Mouse (Mus musculus) layer of hippocampus, postnatal 25 days (tissue): ENCODE results near the gene Rtn4r. TPM values are rescaled to one million over a fixed set of nuclear protein-coding genes. Genes with fewer than 3 reads are reported as not detected.
"Not testable (repeated sequence)": the region's sequence is repeated elsewhere in the genome, so short reads cannot be mapped to it uniquely, and the experiment has no call there.

Experiments
- DNase-seq, 2 experiments: peaks; one replicate each; pipeline ENCODE4 v3.0.0; 2022; ENCODE audit warnings: mixed read lengths in 2 of 2, low spot score in 1 of 2; ENCODE audit errors: extremely low spot score in 1 of 2
- microRNA-seq, 2 experiments: library from miRNA; unstranded; fragments of <30 nt; microRNA quantifications; one replicate each; pipeline ENCODE4 v1.2.0; 2021
- total RNA-seq, 2 experiments: library from RNA; stranded (reverse); gene quantifications; 2 replicates each; pipeline ENCODE4 v1.2.3; 2021

The Rtn4r gene
- total RNA-seq, 2 experiments from 2014 or later = 102 to 111 TPM

GRCm38 (mm10) chr16:18185715-18186449 lies 58.4 kb downstream of the Rtn4r start:
- no peak for DNase-seq

GRCm38 (mm10) chr16:18186798-18187197 lies 59.4 kb downstream of the Rtn4r start:
- DNase-seq = no peak

- no peak for DNase-seq
Observed at GRCm38 (mm10) chr16:18187221-18187620, 59.8 kb downstream of the Rtn4r start.

- no peak for DNase-seq
Observed at GRCm38 (mm10) chr16:18191006-18191405, 63.6 kb downstream of the Rtn4r start.

- DNase-seq = peak in 1 of 2 experiments; percentile 17
Observed at GRCm38 (mm10) chr16:18194208-18194985, 67.0 kb downstream of the Rtn4r start.

GRCm38 (mm10) chr16:18195068-18195467 lies 67.6 kb downstream of the Rtn4r start:
- peak in 1 of 2 experiments; percentile 20 for DNase-seq

GRCm38 (mm10) chr16:18195561-18195960 lies 68.1 kb downstream of the Rtn4r start:
- DNase-seq = not testable (repeated sequence)

GRCm38 (mm10) chr16:18197881-18198280 lies 70.4 kb downstream of the Rtn4r start:
- DNase-seq = no peak

GRCm38 (mm10) chr16:18198365-18199098 lies 71.1 kb downstream of the Rtn4r start:
- no peak for DNase-seq

GRCm38 (mm10) chr16:18200062-18200461 lies 72.6 kb downstream of the Rtn4r start:
- no peak for DNase-seq

- DNase-seq = no peak
Observed at GRCm38 (mm10) chr16:18201620-18202019, 74.2 kb downstream of the Rtn4r start.

Small RNA genes lying within 50 kb of the gene (microRNA-seq; reads per million reads assigned to microRNA genes)
- gene Mir6366 = 0 to 0.60 reads per million in 2 experiments

Other genes with a start within 250 kb of the Rtn4r start
- 1 to 10 TPM; 2.4 to 2.7 TPM for gene Gm20518, start 236.0 kb upstream of the Rtn4r start, total RNA-seq
- under 1 TPM in 1 of 2 experiments, not detected in 1; 0.15 TPM for gene Tssk1, start 233.4 kb upstream of the Rtn4r start, total RNA-seq
- gene Dgcr2, start 229.1 kb upstream of the Rtn4r start, total RNA-seq = 100 to 1,000 TPM; 103 to 114 TPM
- gene Tssk2, start 229.0 kb upstream of the Rtn4r start, total RNA-seq = not detected
- gene Ess2, start 216.3 kb upstream of the Rtn4r start, total RNA-seq = 10 to 100 TPM; 26.3 to 32.1 TPM
- gene Gsc2, start 212.6 kb upstream of the Rtn4r start, total RNA-seq = not detected
- 10 to 100 TPM; 52.6 to 53.5 TPM for gene Slc25a1, start 199.4 kb upstream of the Rtn4r start, total RNA-seq
- gene Vpreb2, start 147.2 kb upstream of the Rtn4r start, total RNA-seq = not detected
- gene Dgcr6, start 74.8 kb upstream of the Rtn4r start, total RNA-seq = 10 to 100 TPM; 76.0 to 85.6 TPM
- 10 to 100 TPM; 37.2 to 38.6 TPM for gene Prodh, start 37.4 kb upstream of the Rtn4r start, total RNA-seq
- gene Ccdc188, start 90.2 kb downstream of the Rtn4r start, total RNA-seq = not detected
- 10 to 100 TPM; 77.0 to 95.9 TPM for gene Zdhhc8, start 107.5 kb downstream of the Rtn4r start, total RNA-seq
- gene Trmt2a, start 121.0 kb downstream of the Rtn4r start, total RNA-seq = 10 to 100 TPM; 46.4 to 57.9 TPM
- gene Ranbp1, start 121.1 kb downstream of the Rtn4r start, total RNA-seq = 10 to 100 TPM; 92.2 to 97.2 TPM
- gene Gm49776, start 130.7 kb downstream of the Rtn4r start, total RNA-seq = under 1 TPM in 1 of 2 experiments, not detected in 1; 0.79 TPM
- gene Dgcr8, start 161.6 kb downstream of the Rtn4r start, total RNA-seq = 10 to 100 TPM; 38.6 to 40.3 TPM
- gene Tango2, start 220.5 kb downstream of the Rtn4r start, total RNA-seq = 100 to 1,000 TPM; 115 to 121 TPM
- 10 to 100 TPM; 39.5 to 45.7 TPM for gene Arvcf, start 220.5 kb downstream of the Rtn4r start, total RNA-seq